Mouse (Mus musculus) embryonic fibroblast, embryonic 13.5 days (primary cell): ENCODE results near the gene Cdc42.

Experiments
- CTCF ChIP-seq: IDR thresholded peaks from 2 replicates; pipeline ENCODE4 v1.5.1; 2011; ENCODE audit warnings: mild to moderate bottlenecking, control low read depth, low read length, moderate library complexity, borderline replicate concordance; ENCODE audit not compliant: insufficient read depth
- POLR2A ChIP-seq: IDR thresholded peaks from 2 replicates; pipeline ENCODE4 v1.6.1; 2011; ENCODE audit warnings: low read depth, mild to moderate bottlenecking, control low read depth, low read length, moderate library complexity

DNA sequence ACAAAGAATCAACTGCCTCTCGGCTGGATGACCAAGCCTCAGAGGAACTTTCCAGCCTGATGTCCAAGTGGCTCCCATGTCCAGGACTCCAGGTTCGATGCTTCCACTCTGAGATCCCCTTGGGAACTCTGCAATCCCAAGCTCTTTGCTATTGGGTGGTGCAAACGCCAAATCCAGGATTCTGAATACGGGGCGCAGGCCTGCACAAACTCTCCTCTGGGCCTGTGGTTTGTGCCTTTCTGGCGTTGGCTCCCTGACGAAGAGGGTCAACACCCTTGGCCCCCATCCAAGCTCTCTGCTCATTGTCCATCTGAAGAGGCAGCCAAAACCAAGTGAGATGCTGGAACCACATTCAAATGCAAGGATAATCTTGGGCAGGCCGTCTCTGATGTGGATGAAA lies 59.1 kb downstream of the Cdc42 start:
- TF ChIP-seq CTCF (no peak), POLR2A (no peak)
